Mouse (Mus musculus) E14TG2a.4 (cell line): ENCODE measurements around the gene Ism2.

ENCODE experiments used
- H3K27me3 ChIP-seq: 2 replicates; pipeline ENCODE4 v1.6.1; 2014; ENCODE audit warnings: low read length, control low read depth; ENCODE audit not compliant: insufficient read depth
- H3K36me3 ChIP-seq: 2 replicates; pipeline ENCODE4 v1.6.1; 2014; ENCODE audit warnings: low read length, control low read depth; ENCODE audit not compliant: insufficient read depth
- H3K4me1 ChIP-seq: replicated peaks from 2 replicates; pipeline ENCODE4 v1.6.1; 2014; ENCODE audit warnings: low read depth, low read length, control low read depth
- H3K4me3 ChIP-seq: replicated peaks from 2 replicates; pipeline ENCODE4 v1.5.1; 2014; ENCODE audit warnings: mild to moderate bottlenecking, low read length
- H3K9me3 ChIP-seq: 2 replicates; pipeline ENCODE4 v1.6.1; 2014; ENCODE audit warnings: low read length, control low read depth
- CTCF ChIP-seq: conservative IDR thresholded peaks from 2 replicates; pipeline ENCODE4 v1.5.1; 2014; ENCODE audit warnings: low read length
- NANOG ChIP-seq: IDR thresholded peaks from 2 replicates; pipeline ENCODE4 v1.6.1; 2014; ENCODE audit warnings: borderline replicate concordance, low read length, mixed read lengths
- POU5F1 ChIP-seq: IDR thresholded peaks from 2 replicates; pipeline ENCODE4 v1.6.1; 2014; ENCODE audit warnings: low read length, borderline replicate concordance

The Ism2 gene

DNA sequence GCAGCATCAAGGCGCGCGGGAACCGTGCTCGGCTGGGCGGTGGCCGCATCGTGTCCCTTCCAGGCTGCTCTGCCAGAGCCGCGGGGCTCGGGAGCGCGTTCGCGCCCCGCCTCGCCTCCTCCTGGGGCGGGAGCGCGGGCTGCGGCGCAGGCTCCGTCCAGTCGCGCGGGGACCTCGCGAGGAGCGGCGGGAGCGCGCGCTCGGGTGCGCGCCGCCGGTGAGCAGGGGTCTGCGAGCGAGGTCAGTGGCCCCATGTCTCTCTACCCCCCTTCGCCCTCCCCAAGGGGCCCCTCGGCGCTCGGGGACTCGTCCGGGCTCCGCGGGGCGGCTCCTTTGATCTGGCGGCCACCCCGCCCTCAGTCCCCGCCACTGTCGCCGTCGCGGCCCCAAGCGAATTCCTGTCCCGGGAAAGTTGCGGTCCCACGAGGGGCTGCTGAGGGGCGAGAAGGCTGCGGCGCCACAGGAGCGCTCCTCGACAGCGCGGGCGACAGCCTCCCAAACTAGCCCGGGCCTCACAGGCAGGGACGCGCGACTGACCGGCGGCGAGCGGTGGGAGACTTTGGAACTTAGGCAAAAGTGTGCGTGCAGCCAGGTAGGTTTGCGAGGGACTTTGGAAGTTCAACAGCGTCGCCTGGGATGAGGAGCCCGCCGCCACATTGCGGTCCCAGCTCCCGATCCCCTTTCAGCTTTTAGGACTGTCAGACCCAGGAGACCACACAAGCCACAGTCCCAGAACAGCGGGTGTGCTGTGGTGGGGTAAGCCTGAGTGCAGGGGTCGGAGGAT, at the start of gene Ism2:
Gene Ism2, minus strand, starts transcription at position 49 of the 784 bp plus-strand sequence.
- Histone ChIP-seq H3K9me3 (no peaks in the 10 kb centered on the region), H3K36me3 (no peaks in the 10 kb centered on the region), H3K4me3 (peak within 1 kb of the TSS; percentile 92), H3K27me3 (peaks cover 29% of the 10 kb centered on the region), H3K4me1 (peaks cover 35% of the 10 kb centered on the region)
- no peak for TF ChIP-seq POU5F1
- no peak for TF ChIP-seq NANOG
- TF ChIP-seq CTCF, result no peak

DNA sequence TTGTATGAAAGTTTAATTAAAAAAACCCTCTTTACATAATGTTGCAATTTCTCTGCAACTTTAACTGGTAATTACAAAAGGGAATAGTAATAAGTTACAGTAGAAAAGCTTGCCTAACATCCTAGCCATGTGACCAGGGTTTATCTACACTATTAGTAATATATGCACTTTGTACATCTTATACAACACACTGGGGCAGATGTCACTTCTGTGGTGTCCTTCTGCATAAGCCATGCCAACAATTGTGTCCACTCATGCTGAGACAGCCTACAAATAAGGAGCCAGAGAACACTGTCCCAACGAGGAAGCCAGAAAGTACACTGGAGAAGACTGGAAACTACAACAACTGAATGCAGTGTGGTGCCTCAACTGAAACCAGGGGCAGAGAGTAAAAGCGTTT, 48.5 kb upstream of the Ism2 start:
- Histone ChIP-seq H3K36me3 (peaks cover 54% of the 10 kb centered on the region), H3K9me3 (no peaks in the 10 kb centered on the region), H3K4me1 (no peaks in the 10 kb centered on the region), H3K27me3 (no peaks in the 10 kb centered on the region), H3K4me3 (no peak overlapping the region)
- TF ChIP-seq POU5F1 (no peak), NANOG (no peak), CTCF (no peak)

DNA sequence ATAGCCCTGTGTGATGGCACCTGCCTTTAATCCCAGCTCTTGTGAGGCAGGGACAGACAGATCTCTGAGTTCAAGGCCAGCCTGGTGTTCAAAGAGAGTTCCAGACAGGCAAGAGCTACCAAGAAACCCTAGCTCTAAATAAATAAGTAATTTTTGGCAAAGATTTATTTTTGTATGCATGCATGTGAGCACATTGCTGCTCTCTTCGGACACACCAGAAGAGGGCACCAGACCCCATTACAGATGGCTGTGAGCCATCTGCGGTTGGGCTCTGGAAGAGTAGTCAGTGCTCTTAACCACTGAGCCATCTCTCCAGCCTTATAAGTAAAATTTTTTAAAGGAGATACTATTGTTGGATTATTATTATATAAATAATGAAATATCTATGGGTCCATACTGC, 48.0 kb upstream of the Ism2 start:
- Histone ChIP-seq H3K36me3 (peaks cover 54% of the 10 kb centered on the region), H3K4me1 (no peaks in the 10 kb centered on the region), H3K9me3 (no peaks in the 10 kb centered on the region), H3K27me3 (no peaks in the 10 kb centered on the region), H3K4me3 (no peak overlapping the region)
- TF ChIP-seq CTCF (peak; percentile 36), POU5F1 (no peak)

DNA sequence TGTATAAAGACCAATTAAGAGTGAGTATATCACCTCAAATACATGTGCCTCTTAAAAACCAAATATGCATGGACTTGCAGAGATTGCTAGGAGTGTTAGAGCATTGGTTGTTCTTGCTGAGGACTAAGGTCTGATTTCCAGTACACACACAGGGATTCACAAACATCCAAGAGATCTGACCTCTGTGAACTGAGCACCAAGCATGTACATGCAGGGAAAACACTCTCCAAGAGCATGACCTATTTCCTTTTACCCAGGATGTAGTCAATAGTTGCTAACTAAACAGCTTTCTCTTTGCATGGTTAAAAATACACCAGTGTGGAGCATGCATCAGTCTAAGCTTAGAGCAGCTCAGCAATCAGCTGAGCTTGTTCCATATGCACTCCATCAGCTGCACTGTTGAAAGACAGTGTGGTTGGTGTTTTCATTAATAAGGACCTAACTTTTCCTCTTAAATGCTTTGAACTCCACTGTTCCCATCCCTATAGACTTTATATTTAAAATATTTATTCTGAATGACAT, 43.6 kb upstream of the Ism2 start:
- no peak for TF ChIP-seq NANOG
- Histone ChIP-seq H3K4me3 (no peak overlapping the region), H3K9me3 (no peaks in the 10 kb centered on the region), H3K4me1 (no peaks in the 10 kb centered on the region), H3K36me3 (peaks cover 76% of the 10 kb centered on the region), H3K27me3 (no peaks in the 10 kb centered on the region)

DNA sequence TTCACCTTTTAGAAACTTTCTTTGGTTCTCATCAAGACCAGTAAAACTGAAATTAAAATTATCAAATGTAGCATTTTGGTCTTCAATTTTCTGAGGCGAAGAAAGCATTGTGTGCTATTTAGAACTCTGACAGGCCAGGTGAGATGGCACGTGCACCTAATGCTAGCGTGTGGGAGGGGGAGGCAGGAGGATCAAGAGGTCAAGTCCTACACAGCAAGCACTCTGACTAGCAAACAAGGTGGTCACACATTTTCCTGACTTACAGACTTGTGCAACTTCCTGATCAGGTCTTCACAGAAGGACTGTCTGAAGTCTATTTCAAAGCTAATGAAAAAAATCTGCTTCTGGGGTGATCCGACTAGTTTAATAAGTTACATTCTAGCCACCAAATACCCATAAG, 38.6 kb upstream of the Ism2 start:
- Histone ChIP-seq H3K27me3 (no peaks in the 10 kb centered on the region), H3K4me3 (no peak overlapping the region), H3K4me1 (peaks cover under 1% of the 10 kb centered on the region; the same call in 1 of the 2 replicates), H3K36me3 (peaks cover 66% of the 10 kb centered on the region), H3K9me3 (no peaks in the 10 kb centered on the region)
- TF ChIP-seq POU5F1 (no peak), CTCF (no peak), NANOG (no peak)

DNA sequence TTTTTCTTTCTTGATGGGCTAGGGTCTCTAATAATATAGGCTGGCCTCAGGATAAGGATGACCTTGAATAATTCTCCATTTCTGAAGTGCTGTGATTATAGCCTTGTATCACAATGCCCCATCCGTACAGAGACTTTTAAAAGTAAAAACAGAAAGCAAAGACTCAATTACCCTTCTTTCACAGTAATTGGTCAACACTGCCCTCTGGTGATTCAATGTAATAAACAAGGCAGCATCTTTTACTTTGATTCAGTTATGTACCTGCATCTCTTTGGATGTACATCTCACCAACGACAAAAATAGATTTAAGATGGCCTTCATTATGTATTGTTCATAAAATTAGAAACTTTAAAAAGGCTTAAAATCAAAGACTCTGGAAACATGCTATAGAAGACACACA, 35.4 kb upstream of the Ism2 start:
- Histone ChIP-seq H3K4me1 (peaks cover 33% of the 10 kb centered on the region), H3K36me3 (peaks cover 47% of the 10 kb centered on the region), H3K4me3 (no peak overlapping the region), H3K27me3 (no peaks in the 10 kb centered on the region), H3K9me3 (no peaks in the 10 kb centered on the region)
- TF ChIP-seq CTCF (peak; percentile 43), POU5F1 (no peak)

DNA sequence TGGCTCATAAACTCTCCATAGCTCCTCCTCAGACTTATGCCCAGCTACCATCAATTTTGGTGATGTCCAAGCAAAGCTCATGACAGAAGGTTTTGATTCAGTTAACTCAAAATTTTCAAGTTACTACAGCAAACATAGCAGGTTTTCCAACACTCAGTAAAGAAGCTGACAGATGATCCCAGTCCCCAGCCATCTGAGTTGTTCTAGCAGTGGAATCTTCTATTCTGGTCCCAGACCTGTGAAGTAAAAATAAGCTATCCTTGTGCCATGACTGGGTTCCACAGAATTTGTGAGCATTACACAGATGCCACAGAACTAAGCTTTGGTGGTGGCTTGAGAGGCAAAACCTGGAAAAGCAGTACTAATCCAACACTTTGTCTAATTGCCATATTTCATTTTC, 34.3 kb upstream of the Ism2 start:
- Histone ChIP-seq H3K4me1 (peaks cover 44% of the 10 kb centered on the region), H3K9me3 (no peaks in the 10 kb centered on the region), H3K4me3 (no peak overlapping the region), H3K27me3 (no peaks in the 10 kb centered on the region), H3K36me3 (peaks cover 48% of the 10 kb centered on the region)
- TF ChIP-seq POU5F1 (no peak), CTCF (no peak), NANOG (no peak)

DNA sequence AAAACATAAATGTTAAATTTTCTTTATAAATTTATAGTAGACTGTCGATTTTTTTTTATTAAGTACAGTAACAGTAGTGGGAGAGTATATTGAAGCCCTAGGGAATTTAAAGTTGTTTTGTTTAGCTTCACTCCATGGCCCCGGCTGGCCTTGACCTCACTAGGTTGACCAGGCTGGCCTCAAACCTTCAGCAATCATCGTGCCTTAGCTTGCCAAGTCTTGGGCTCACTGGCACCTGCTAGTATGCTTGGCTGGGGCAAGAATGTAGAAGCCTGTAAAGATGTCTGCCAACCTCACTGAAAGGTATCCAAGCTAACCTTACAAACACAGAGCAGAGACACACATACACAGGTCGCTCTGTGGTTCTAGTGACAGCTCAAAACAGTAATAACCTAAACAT, 33.0 kb upstream of the Ism2 start:
- Histone ChIP-seq H3K4me1 (peaks cover 57% of the 10 kb centered on the region), H3K27me3 (no peaks in the 10 kb centered on the region), H3K4me3 (no peak overlapping the region), H3K36me3 (peaks cover 39% of the 10 kb centered on the region), H3K9me3 (no peaks in the 10 kb centered on the region)
- TF ChIP-seq POU5F1 (no peak), CTCF (no peak), NANOG (no peak)

DNA sequence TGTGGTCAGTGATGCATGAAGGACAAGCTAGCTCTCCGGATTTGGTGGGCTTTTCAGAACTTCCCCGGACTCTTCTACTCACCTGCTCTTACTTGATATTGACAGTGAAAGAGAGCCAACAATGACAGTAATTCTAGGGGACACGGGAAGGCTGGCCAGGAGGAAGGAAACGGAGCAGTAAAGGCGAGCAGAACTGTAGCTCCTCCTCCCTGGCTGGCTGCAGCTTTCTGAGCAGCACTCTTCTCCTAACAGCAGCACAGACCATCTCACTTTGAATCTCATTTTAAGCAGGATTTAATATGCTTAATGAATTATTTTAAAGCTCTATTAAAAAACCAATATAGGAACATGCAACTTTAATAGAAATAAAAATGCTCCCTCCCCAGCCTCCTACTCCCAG, 32.4 kb upstream of the Ism2 start:
- no peak overlapping the region for H3K4me3 ChIP-seq
- peaks cover 37% of the 10 kb centered on the region for H3K36me3 ChIP-seq
- peaks cover 63% of the 10 kb centered on the region for H3K4me1 ChIP-seq
- TF ChIP-seq POU5F1, result no peak
- TF ChIP-seq NANOG, result no peak
- TF ChIP-seq CTCF, result no peak
- no peaks in the 10 kb centered on the region for H3K9me3 ChIP-seq
- H3K27me3 ChIP-seq, result no peaks in the 10 kb centered on the region

DNA sequence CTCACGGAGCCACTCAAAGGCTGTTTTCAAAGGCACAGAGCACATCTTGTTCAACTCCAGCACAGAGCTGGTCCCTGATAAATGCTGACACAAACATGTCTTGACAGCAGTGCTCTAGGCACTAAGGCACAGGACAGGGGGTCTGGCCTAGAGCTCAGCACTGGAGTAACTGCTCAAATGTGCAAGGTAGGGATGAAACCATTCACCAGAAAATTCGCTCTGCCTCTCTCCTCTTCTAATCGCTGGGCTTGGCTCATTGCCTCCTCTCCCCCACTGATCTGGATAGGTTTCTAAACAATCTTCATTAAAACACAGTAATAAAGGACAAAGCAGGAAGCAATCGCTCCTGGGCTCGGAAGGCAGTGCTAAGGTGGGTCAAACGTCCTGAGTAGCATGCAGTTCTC, 31.6 kb upstream of the Ism2 start:
- no peak overlapping the region for H3K4me3 ChIP-seq
- TF ChIP-seq NANOG, result no peak
- TF ChIP-seq POU5F1, result no peak
- TF ChIP-seq CTCF, result no peak
- no peaks in the 10 kb centered on the region for H3K9me3 ChIP-seq
- no peaks in the 10 kb centered on the region for H3K27me3 ChIP-seq
- peaks cover 36% of the 10 kb centered on the region for H3K36me3 ChIP-seq
- H3K4me1 ChIP-seq, result peaks cover 71% of the 10 kb centered on the region
